Mouse (Mus musculus) brown adipose tissue, adult 24 weeks (tissue): Measurements from ENCODE around the gene Isoc2a. TPM values are rescaled to one million over a fixed set of nuclear protein-coding genes. Genes with fewer than 3 reads are reported as not detected.
"Not testable (repeated sequence)": the region's sequence is repeated elsewhere in the genome, so short reads cannot be mapped to it uniquely, and the experiment has no call there.

ENCODE experiments used
- H3K27ac ChIP-seq: fragments of 200-500 bp; replicated peaks from 2 replicates; pipeline ENCODE4 v1.5.1; 2012; ENCODE audit warnings: low read depth, mild to moderate bottlenecking, low read length
- H3K4me1 ChIP-seq: fragments of 200-500 bp; 2 replicates; pipeline ENCODE4 v1.6.1; 2012; ENCODE audit warnings: low read length, mixed read lengths; ENCODE audit not compliant: control insufficient read depth, insufficient read depth, insufficient read length
- H3K4me3 ChIP-seq: fragments of 200-500 bp; 2 replicates; pipeline ENCODE4 v1.5.1; 2012; ENCODE audit warnings: low read depth, mild to moderate bottlenecking, low read length, moderate library complexity; ENCODE audit not compliant: insufficient read depth
- polyA plus RNA-seq: library from polyadenylated mRNA; stranded (reverse); fragments of >200 nt; gene quantifications from 2 replicates; pipeline ENCODE4 v1.2.4, GENCODE M21; 2012; ENCODE audit not compliant: missing spikeins, insufficient read depth, insufficient read length

The Isoc2a gene
- polyA plus RNA-seq, 1 experiment: 55.3 TPM

DNA sequence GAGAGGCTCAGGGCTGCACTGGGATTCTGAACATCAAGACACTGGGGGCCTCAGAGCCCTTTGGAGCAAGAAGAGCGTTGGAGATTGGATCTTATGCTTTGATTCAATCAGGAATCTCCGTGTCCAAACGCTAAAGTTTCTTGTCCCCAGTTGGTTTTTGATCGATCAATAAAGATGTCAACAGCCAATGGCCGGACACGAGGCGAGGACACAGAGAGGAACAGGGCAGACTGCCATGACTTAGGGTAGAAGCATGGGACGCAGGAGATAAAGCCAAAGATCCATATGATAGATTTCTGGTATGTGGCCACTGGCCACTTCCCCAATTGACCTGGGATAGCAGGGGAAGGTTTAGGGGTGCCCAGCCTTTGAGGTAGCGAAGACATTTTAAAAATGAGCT, 20.4 kb upstream of the Isoc2a start:
- Histone ChIP-seq H3K27ac (no peak overlapping the region), H3K4me1 (no peaks in the 10 kb centered on the region; the same call in none of the 2 replicates), H3K4me3 (no peak overlapping the region)

GRCm38 (mm10) chr7:4857321-4857720, 19.6 kb upstream of the Isoc2a start:
- H3K4me1 ChIP-seq: no peaks in the 10 kb centered on the region; the same call in none of the 2 replicates
- no peak overlapping the region for H3K4me3 ChIP-seq
- no peak overlapping the region for H3K27ac ChIP-seq

- Histone ChIP-seq H3K27ac (no peak overlapping the region), H3K4me1 (peaks cover 6% of the 10 kb centered on the region), H3K4me3 (no peak overlapping the region)
Observed at GRCm38 (mm10) chr7:4859418-4859978, 17.5 kb upstream of the Isoc2a start.

GRCm38 (mm10) chr7:4860926-4861325, 16.0 kb upstream of the Isoc2a start:
- not testable (repeated sequence) for H3K27ac ChIP-seq, H3K4me1 ChIP-seq, H3K4me3 ChIP-seq

GRCm38 (mm10) chr7:4863041-4863440, 13.9 kb upstream of the Isoc2a start:
- Histone ChIP-seq H3K4me3 (no peak overlapping the region), H3K4me1 (peaks cover 6% of the 10 kb centered on the region), H3K27ac (peak overlapping the region; percentile 94)

DNA sequence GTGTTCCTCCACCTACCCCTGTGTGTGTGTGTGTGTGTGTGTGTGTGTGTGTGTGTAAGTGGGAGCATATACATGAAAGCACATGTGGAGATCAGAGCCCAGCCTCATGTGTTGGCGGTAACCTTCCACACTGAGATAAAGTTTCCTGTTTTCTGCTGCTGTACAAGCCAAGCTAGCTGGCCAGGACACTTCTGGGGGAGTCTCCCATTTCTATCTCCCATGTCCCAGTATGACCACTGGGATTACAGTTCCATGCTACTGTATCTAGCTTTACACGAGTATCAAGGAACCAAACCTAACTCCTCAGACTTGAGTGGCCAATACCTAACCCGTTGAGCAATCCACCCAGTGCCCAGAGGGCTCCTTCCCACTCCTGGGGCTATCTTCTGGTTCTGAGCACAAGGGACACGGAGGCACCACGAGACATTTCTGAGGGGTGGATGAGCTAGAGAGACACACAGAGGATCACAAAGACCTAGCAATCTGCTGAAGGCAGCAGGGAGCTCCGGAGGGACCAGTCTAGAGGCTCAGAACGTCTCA, 13.3 kb upstream of the Isoc2a start:
- Histone ChIP-seq H3K4me3 (no peak overlapping the region), H3K27ac (peak overlapping the region; percentile 94), H3K4me1 (peaks cover 6% of the 10 kb centered on the region)

- peak overlapping the region; percentile 94 for H3K27ac ChIP-seq
Observed at GRCm38 (mm10) chr7:4864130-4864845, 12.7 kb upstream of the Isoc2a start.

GRCm38 (mm10) chr7:4865090-4865489, 11.9 kb upstream of the Isoc2a start:
- H3K27ac ChIP-seq: peak overlapping the region; percentile 92
- peaks cover 6% of the 10 kb centered on the region for H3K4me1 ChIP-seq
- peak overlapping the region; percentile 78 for H3K4me3 ChIP-seq

More at GRCm38 (mm10) chr7:4864130-4864845, 12.7 kb upstream of the Isoc2a start:
- H3K4me3 ChIP-seq: no peak overlapping the region
- H3K4me1 ChIP-seq: peaks cover 6% of the 10 kb centered on the region

- H3K27ac ChIP-seq: peak overlapping the region; percentile 92
- H3K4me1 ChIP-seq: peaks cover 6% of the 10 kb centered on the region
- H3K4me3 ChIP-seq: peak overlapping the region; percentile 78
Observed at GRCm38 (mm10) chr7:4865579-4866493, 11.1 kb upstream of the Isoc2a start.

DNA sequence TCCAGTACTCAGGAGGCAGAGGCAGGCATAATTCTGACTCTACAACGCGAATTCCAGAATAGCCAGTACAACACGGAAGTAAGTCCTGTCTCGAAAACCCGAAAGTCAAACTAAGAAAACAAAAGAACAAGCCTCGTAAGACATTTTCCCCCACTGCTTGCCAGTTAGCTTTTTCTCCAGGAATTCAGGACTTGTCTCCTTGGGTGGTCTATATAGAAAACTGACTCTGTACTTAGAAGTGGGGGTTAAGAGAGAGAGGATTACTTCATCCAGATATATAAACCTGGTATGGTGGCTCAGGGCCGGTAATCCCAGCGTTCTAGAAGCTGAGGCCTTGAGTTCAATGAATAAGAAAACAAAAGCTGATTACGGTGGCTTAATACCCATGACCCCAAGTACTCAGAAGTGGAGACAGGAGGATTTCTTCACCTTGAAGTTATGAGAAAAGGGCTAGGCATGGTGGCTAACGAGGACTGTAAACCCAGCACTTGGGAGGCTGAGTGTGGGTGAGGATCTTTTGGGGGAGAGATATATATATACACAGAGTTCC, 10.2 kb upstream of the Isoc2a start:
- H3K4me3 ChIP-seq: peak overlapping the region; percentile 67
- peak overlapping the region; percentile 78 for H3K27ac ChIP-seq
- H3K4me1 ChIP-seq: peaks cover 6% of the 10 kb centered on the region

DNA sequence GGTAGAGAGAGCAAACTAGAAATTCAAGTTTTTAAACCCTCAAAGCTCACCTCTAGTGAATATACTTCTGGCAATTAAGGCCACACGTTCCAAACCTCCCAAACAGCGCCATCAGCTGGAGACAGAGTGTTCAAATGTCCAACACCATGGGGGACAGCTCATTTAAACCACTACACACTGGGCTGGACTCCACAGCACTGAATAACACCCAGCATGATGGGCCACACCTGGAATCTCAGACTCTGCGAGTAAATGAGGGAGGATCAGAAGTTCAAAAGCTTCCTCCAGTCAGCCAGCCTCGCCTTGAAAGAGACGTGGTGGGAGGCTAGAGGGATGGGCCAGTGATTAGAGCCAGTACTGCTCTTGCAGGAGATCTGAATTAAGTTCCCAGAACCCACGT, 6.8 kb upstream of the Isoc2a start, which contains the start of gene Isoc2b:
Gene Isoc2b (minus strand): TSS at position 126 of the 400 bp plus-strand sequence.
- Histone ChIP-seq H3K4me3 (no peak within 1 kb of the TSS), H3K4me1 (no peaks in the 10 kb centered on the region), H3K27ac (no peak within 1 kb of the TSS)

DNA sequence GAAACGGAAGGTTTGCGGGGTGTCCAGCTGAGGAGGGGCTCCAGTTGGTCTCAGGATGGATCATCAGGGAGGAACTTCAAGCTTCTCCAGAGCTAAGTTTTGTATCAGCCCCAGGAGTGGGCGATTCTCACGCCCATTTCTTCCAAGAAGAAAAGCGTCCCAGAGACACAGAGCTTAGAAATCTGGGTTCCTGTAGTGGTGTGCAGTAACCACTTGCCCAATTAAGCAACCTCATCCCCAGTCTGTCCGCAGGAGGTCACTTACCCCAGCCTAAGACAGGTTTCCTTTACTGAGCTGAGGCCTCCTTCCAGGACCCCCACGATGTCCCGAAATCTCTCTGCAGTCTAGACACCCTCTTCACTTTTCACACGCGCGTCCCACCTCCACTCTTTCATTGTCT, 273 bp downstream of the Isoc2a start:
- Histone ChIP-seq H3K4me1 (0 out of 2 replicates have a peak, but pooled peaks cover 2% of the 10 kb centered on the region), H3K4me3 (peak overlapping the region; percentile 73), H3K27ac (peak overlapping the region; percentile 81)

GRCm38 (mm10) chr7:4878186-4878585, 1.2 kb downstream of the Isoc2a start:
- Histone ChIP-seq H3K4me3 (peak overlapping the region; percentile 73; the same call in 1 of the 2 replicates), H3K4me1 (0 out of 2 replicates have a peak, but pooled peaks cover 2% of the 10 kb centered on the region), H3K27ac (peak overlapping the region; percentile 20; the same call in 1 of the 2 replicates)

DNA sequence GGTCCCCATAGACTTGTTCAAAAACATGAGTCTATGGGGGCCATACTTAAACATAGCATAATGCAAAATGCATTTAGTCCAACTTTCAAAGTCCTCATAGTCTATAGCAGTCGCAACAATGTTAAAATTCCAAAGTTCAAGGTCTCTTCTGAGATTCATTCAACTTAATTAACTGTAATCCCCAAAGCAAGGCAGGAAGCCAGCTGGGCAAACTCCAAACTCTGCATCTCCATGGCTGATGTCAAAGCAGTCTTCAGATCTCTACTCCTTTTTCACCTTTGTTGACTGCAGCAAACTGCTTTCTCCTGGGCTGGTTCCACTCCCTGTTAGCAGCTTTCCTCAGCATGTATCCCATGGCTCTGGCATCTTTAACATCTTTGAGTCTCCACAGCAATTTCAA, 2.1 kb downstream of the Isoc2a start:
- H3K27ac ChIP-seq, H3K4me3 ChIP-seq, H3K4me1 ChIP-seq: not testable (repeated sequence)
